Mouse (Mus musculus): Measurements from ENCODE around the gene 6330409D20Rik. TPM values are rescaled to one million over a fixed set of nuclear protein-coding genes. Genes with fewer than 3 reads are reported as not detected.

Gene 6330409D20Rik
- total and polyA plus RNA-seq, 2 experiments from 2014 or later, result 3.7 to 3.8 TPM

GRCm38 (mm10) chr2:32732695-32733094, 8.1 kb downstream of the 6330409D20Rik start:
- Histone ChIP-seq H3K27ac (ENCODE audit: low read depth, low read length) (no peak overlapping the region), H3K27me3 (ENCODE audit: insufficient read depth, low read length) (no peaks in the 10 kb centered on the region), H3K9ac (replicated peaks; ENCODE audit: low read length, poor library complexity, severe bottlenecking) (no peak overlapping the region), H3K4me1 (ENCODE audit: insufficient read depth, low read length) (no peaks in the 10 kb centered on the region), H3K9me3 (ENCODE audit: low read length) (no peaks in the 10 kb centered on the region), H3K4me2 (ENCODE audit: low read depth, low read length, poor library complexity, severe bottlenecking) (no peak overlapping the region), H3K4me3 (ENCODE audit: low read depth, low read length) (no peak overlapping the region), H3K36me3 (ENCODE audit: insufficient read depth, low read length) (no peaks in the 10 kb centered on the region)
- DNase-seq (ENCODE audit: low spot score), result no peak
- 73% methylated on average over 6 of the region's 6 CpGs for WGBS
- ATAC-seq (ENCODE audit: low FRiP score), result no peak
- TF ChIP-seq CTCF (IDR thresholded peaks at IDR 0.05), result no peak

GRCm38 (mm10) chr2:32731911-32732310, 8.9 kb downstream of the 6330409D20Rik start:
- H3K4me1 ChIP-seq (ENCODE audit: insufficient read depth, low read length), result no peaks in the 10 kb centered on the region
- H3K27me3 ChIP-seq (ENCODE audit: insufficient read depth, low read length), result no peaks in the 10 kb centered on the region
- no peaks in the 10 kb centered on the region for H3K9me3 ChIP-seq (ENCODE audit: low read length)
- 74% methylated on average over 4 of the region's 4 CpGs for WGBS
- H3K36me3 ChIP-seq (ENCODE audit: insufficient read depth, low read length), result no peaks in the 10 kb centered on the region
- ATAC-seq (ENCODE audit: low FRiP score) (no peak), DNase-seq (ENCODE audit: low spot score) (no peak)
- no peak overlapping the region for H3K4me2 ChIP-seq (ENCODE audit: low read depth, low read length, poor library complexity, severe bottlenecking)
- no peak overlapping the region for H3K27ac ChIP-seq (ENCODE audit: low read depth, low read length)
- H3K9ac ChIP-seq (replicated peaks; ENCODE audit: low read length, poor library complexity, severe bottlenecking), result no peak overlapping the region; the same call in 1 of the 2 replicates
- no peak for TF ChIP-seq CTCF (IDR thresholded peaks at IDR 0.05)
- H3K4me3 ChIP-seq (ENCODE audit: low read depth, low read length), result no peak overlapping the region

GRCm38 (mm10) chr2:32730854-32731253, 10.0 kb downstream of the 6330409D20Rik start:
- H3K9me3 ChIP-seq (ENCODE audit: low read length), result no peaks in the 10 kb centered on the region
- H3K4me1 ChIP-seq (ENCODE audit: insufficient read depth, low read length), result no peaks in the 10 kb centered on the region
- 55% methylated on average over 11 of the region's 11 CpGs for WGBS
- DNase-seq (ENCODE audit: low spot score) (no peak), ATAC-seq (ENCODE audit: low FRiP score) (no peak)
- no peak overlapping the region for H3K9ac ChIP-seq (replicated peaks; ENCODE audit: low read length, poor library complexity, severe bottlenecking)
- H3K4me3 ChIP-seq (ENCODE audit: low read depth, low read length), result no peak overlapping the region
- TF ChIP-seq CTCF (IDR thresholded peaks at IDR 0.05), result no peak
- H3K27ac ChIP-seq (ENCODE audit: low read depth, low read length), result no peak overlapping the region
- no peak overlapping the region for H3K4me2 ChIP-seq (ENCODE audit: low read depth, low read length, poor library complexity, severe bottlenecking)
- H3K36me3 ChIP-seq (ENCODE audit: insufficient read depth, low read length), result no peaks in the 10 kb centered on the region
- H3K27me3 ChIP-seq (ENCODE audit: insufficient read depth, low read length), result no peaks in the 10 kb centered on the region

GRCm38 (mm10) chr2:32729547-32729946, 11.3 kb downstream of the 6330409D20Rik start:
- no peak for TF ChIP-seq CTCF (IDR thresholded peaks at IDR 0.05)
- 79% methylated on average over 4 of the region's 4 CpGs for WGBS
- DNase-seq (ENCODE audit: low spot score) (no peak), ATAC-seq (ENCODE audit: low FRiP score) (no peak)
- no peaks in the 10 kb centered on the region for H3K27me3 ChIP-seq (ENCODE audit: insufficient read depth, low read length)
- H3K4me1 ChIP-seq (ENCODE audit: insufficient read depth, low read length), result no peaks in the 10 kb centered on the region
- H3K4me3 ChIP-seq (ENCODE audit: low read depth, low read length), result no peak overlapping the region
- H3K27ac ChIP-seq (ENCODE audit: low read depth, low read length), result no peak overlapping the region
- 0 out of 2 replicates have a peak overlapping the region, but pooled peaks have one; percentile 2 for H3K4me2 ChIP-seq (ENCODE audit: low read depth, low read length, poor library complexity, severe bottlenecking)
- no peak overlapping the region for H3K9ac ChIP-seq (replicated peaks; ENCODE audit: low read length, poor library complexity, severe bottlenecking)
- no peaks in the 10 kb centered on the region for H3K36me3 ChIP-seq (ENCODE audit: insufficient read depth, low read length)
- H3K9me3 ChIP-seq (ENCODE audit: low read length), result no peaks in the 10 kb centered on the region

GRCm38 (mm10) chr2:32728463-32728862, 12.4 kb downstream of the 6330409D20Rik start:
- Histone ChIP-seq H3K27me3 (ENCODE audit: insufficient read depth, low read length) (no peaks in the 10 kb centered on the region), H3K36me3 (ENCODE audit: insufficient read depth, low read length) (no peaks in the 10 kb centered on the region), H3K4me1 (ENCODE audit: insufficient read depth, low read length) (no peaks in the 10 kb centered on the region), H3K27ac (ENCODE audit: low read depth, low read length) (no peak overlapping the region), H3K9me3 (ENCODE audit: low read length) (no peaks in the 10 kb centered on the region), H3K4me2 (ENCODE audit: low read depth, low read length, poor library complexity, severe bottlenecking) (peak overlapping the region; percentile 18), H3K4me3 (ENCODE audit: low read depth, low read length) (peak overlapping the region; percentile 6; the same call in 1 of the 2 replicates), H3K9ac (replicated peaks; ENCODE audit: low read length, poor library complexity, severe bottlenecking) (no peak overlapping the region)
- TF ChIP-seq CTCF (IDR thresholded peaks at IDR 0.05), result no peak
- no peak for DNase-seq (ENCODE audit: low spot score)
- no peak for ATAC-seq (ENCODE audit: low FRiP score)
- WGBS, result 60% methylated on average over 7 of the region's 7 CpGs

- ATAC-seq (ENCODE audit: low FRiP score) (peak; percentile 95), DNase-seq (ENCODE audit: low spot score) (peak; percentile 95)
- peak overlapping the region; percentile 51 for H3K4me2 ChIP-seq (ENCODE audit: low read depth, low read length, poor library complexity, severe bottlenecking)
- peak overlapping the region; percentile 27 for H3K4me3 ChIP-seq (ENCODE audit: low read depth, low read length)
- H3K27me3 ChIP-seq (ENCODE audit: insufficient read depth, low read length), result no peaks in the 10 kb centered on the region
- peak overlapping the region; percentile 38; the same call in 1 of the 2 replicates for H3K27ac ChIP-seq (ENCODE audit: low read depth, low read length)
- 1% methylated on average over 16 of the region's 16 CpGs for WGBS
- no peaks in the 10 kb centered on the region for H3K4me1 ChIP-seq (ENCODE audit: insufficient read depth, low read length)
- no peaks in the 10 kb centered on the region for H3K9me3 ChIP-seq (ENCODE audit: low read length)
- H3K9ac ChIP-seq (replicated peaks; ENCODE audit: low read length, poor library complexity, severe bottlenecking), result peak overlapping the region; percentile 44; the same call in 1 of the 2 replicates
- H3K36me3 ChIP-seq (ENCODE audit: insufficient read depth, low read length), result no peaks in the 10 kb centered on the region
- TF ChIP-seq CTCF (IDR thresholded peaks at IDR 0.05), result no peak
Observed at GRCm38 (mm10) chr2:32727435-32727834, 13.4 kb downstream of the 6330409D20Rik start.
